Mouse (Mus musculus) erythroblast, embryonic 14.5 days (primary cell): ENCODE data around the gene Acsl5.

Source experiments
- GATA1 ChIP-seq: IDR thresholded peaks from 2 replicates; pipeline ENCODE4 v1.6.1; 2012; ENCODE audit warnings: low read length, inconsistent platforms, mixed read lengths
- TAL1 ChIP-seq: IDR thresholded peaks from 3 replicates; pipeline ENCODE4 v1.6.1; 2012; ENCODE audit warnings: low read length, inconsistent platforms, mixed read lengths

GRCm38 (mm10) chr19:55331776-55332175 lies 80.0 kb downstream of the Acsl5 start:
- TF ChIP-seq TAL1: no peak
- no peak for TF ChIP-seq GATA1
